Mouse (Mus musculus): ENCODE data around the gene Gm5938. TPM values are rescaled to one million over a fixed set of nuclear protein-coding genes. Genes with fewer than 3 reads are reported as not detected.

Gm5938 gene
- total RNA-seq (2021): not detected
- long read RNA-seq, experiment 1: 0 reads
- long read RNA-seq, experiment 2: 0 reads

- DNase-seq (ENCODE audit: low spot score in 2 of 2): no peak
Observed at GRCm38 (mm10) chrX:78125167-78125566, at the start of gene Gm5938. TSS of gene Gm5938 (plus strand) at chrX:78125467.

DNA sequence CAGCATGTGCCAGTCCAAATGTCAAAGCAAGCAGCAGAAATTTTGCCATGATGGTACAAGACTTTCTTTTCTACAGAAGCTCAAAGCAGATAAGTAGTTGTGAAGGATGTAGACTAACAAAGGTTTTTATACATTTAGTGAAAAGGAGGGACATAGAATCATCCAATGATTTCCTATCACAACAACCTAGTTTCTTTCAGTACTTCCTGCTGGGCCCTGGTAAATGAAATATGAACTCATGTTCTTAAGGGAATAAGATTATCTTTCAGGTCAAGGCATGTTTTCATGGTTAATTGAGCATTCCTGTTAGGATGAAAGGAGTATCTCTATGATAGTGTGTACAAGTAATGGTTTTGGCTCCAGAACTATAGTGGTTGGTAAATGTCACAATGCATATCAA is 34.0 kb upstream of the Gm5938 start, which contains the start of gene Obp1a:
Gene Obp1a (minus strand): TSS at position 101 of the 400 bp plus-strand sequence.
- no peak for DNase-seq (ENCODE audit: low spot score in 2 of 2)

Other genes starting within 250 kb of the Gm5938 start
- not detected for gene 5430402E10Rik, start 200.4 kb upstream of the Gm5938 start, total RNA-seq (2021)
- gene Obp1a, start 34.1 kb upstream of the Gm5938 start, total RNA-seq (2021): not detected
- not detected for gene Obp1b, start 61.3 kb downstream of the Gm5938 start, total RNA-seq (2021)
- not detected for gene Gm14743, start 120.5 kb downstream of the Gm5938 start, total RNA-seq (2021)
- gene 4930480E11Rik, start 244.2 kb downstream of the Gm5938 start, total RNA-seq (2021): not detected